Mouse (Mus musculus) brain, embryonic 14.5 days (tissue): Measurements from ENCODE around the gene Nrde2.

Source experiments
- CTCF ChIP-seq: fragments of 200-500 bp; IDR thresholded peaks from 2 replicates; pipeline ENCODE4 v1.5.1; 2012; ENCODE audit warnings: inconsistent platforms, mild to moderate bottlenecking, moderate library complexity, borderline replicate concordance; ENCODE audit not compliant: insufficient read depth, insufficient read length; ENCODE audit errors: extremely low read depth
- POLR2A ChIP-seq: fragments of 200-500 bp; IDR thresholded peaks from 2 replicates; pipeline ENCODE4 v1.6.1; 2012; ENCODE audit warnings: mild to moderate bottlenecking, inconsistent platforms, borderline replicate concordance; ENCODE audit not compliant: poor library complexity, insufficient read depth, insufficient read length, severe bottlenecking; ENCODE audit errors: extremely low read depth

GRCm38 (mm10) chr12:100128961-100129360 lies 30.5 kb downstream of the Nrde2 start:
- TF ChIP-seq CTCF = no peak
- no peak for TF ChIP-seq POLR2A
